Mouse (Mus musculus) urinary bladder, postnatal 4 days (tissue): ENCODE results near the gene Terb1.

Experiments used
- DNase-seq, 2 experiments: peaks; one replicate each; pipeline ENCODE4 v3.0.0; 2021 to 2022; ENCODE audit warnings: low spot score in 2 of 2

The Terb1 gene

GRCm38 (mm10) chr8:104509061-104510006 is at the start of gene Terb1:
Gene Terb1, minus strand, starts transcription at chr8:104509910.
- peak; percentile 20 to 62 for DNase-seq

- no peak for DNase-seq
Measured at GRCm38 (mm10) chr8:104557226-104557625, 47.5 kb upstream of the Terb1 start.

GRCm38 (mm10) chr8:104555191-104555590 is 45.5 kb upstream of the Terb1 start:
- no peak for DNase-seq

- DNase-seq, result no peak
Measured at GRCm38 (mm10) chr8:104543440-104544045, 33.8 kb upstream of the Terb1 start.

GRCm38 (mm10) chr8:104542160-104542559 is 32.5 kb upstream of the Terb1 start:
- DNase-seq, result no peak

GRCm38 (mm10) chr8:104541515-104541880 is 31.8 kb upstream of the Terb1 start:
- no peak for DNase-seq

GRCm38 (mm10) chr8:104540710-104541514 is 31.2 kb upstream of the Terb1 start:
- DNase-seq, result no peak

- DNase-seq, result no peak
Measured at GRCm38 (mm10) chr8:104540238-104540637, 30.5 kb upstream of the Terb1 start.

GRCm38 (mm10) chr8:104539566-104539965 is 29.9 kb upstream of the Terb1 start:
- no peak for DNase-seq

GRCm38 (mm10) chr8:104538896-104539295 is 29.2 kb upstream of the Terb1 start:
- no peak for DNase-seq

GRCm38 (mm10) chr8:104536028-104536427 is 26.3 kb upstream of the Terb1 start:
- no peak for DNase-seq

- no peak for DNase-seq
Measured at GRCm38 (mm10) chr8:104535378-104535777, 25.7 kb upstream of the Terb1 start.

- no peak for DNase-seq
Measured at GRCm38 (mm10) chr8:104534779-104535141, 25.1 kb upstream of the Terb1 start.

- DNase-seq, result peak; percentile 90 to 91
Measured at GRCm38 (mm10) chr8:104533971-104534778, 24.5 kb upstream of the Terb1 start, which contains the start of the genes Nae1 and Car7. Gene Nae1, minus strand, starts transcription at chr8:104534637. Gene Car7, plus strand, starts transcription at chr8:104534689.

- DNase-seq, result no peak
Measured at GRCm38 (mm10) chr8:104533551-104533950, 23.8 kb upstream of the Terb1 start.

- DNase-seq, result no peak
Measured at GRCm38 (mm10) chr8:104529671-104530070, 20.0 kb upstream of the Terb1 start.

- DNase-seq, result no peak
Measured at GRCm38 (mm10) chr8:104517872-104518271, 8.2 kb upstream of the Terb1 start.

- no peak for DNase-seq
Measured at GRCm38 (mm10) chr8:104510134-104510533, 424 bp upstream of the Terb1 start.

GRCm38 (mm10) chr8:104479091-104479490 is 30.6 kb downstream of the Terb1 start:
- no peak for DNase-seq

GRCm38 (mm10) chr8:104472465-104472864 is 37.2 kb downstream of the Terb1 start:
- DNase-seq, result no peak

- DNase-seq, result no peak
Measured at GRCm38 (mm10) chr8:104467463-104467862, 42.2 kb downstream of the Terb1 start.
